Mouse (Mus musculus) heart, postnatal 25 days (tissue): ENCODE measurements around the gene Tomm22. TPM values are rescaled to one million over a fixed set of nuclear protein-coding genes. Genes with fewer than 3 reads are reported as not detected.

Experiments
- DNase-seq: peaks from one replicate; pipeline ENCODE4 v3.0.0; 2022; ENCODE audit warnings: low spot score
- intact Hi-C: fragments of 180-260 bp; cut with DNase I; formaldehyde crosslinking; loops from one replicate; pipeline ENCODE4 v1.15.1; 2025
- total RNA-seq, 2 experiments: library from RNA; stranded (reverse); gene quantifications; 2 replicates each; pipeline ENCODE4 v1.2.3; 2021

The Tomm22 gene
- total RNA-seq, 2 experiments from 2014 or later: 120 to 122 TPM

GRCm38 (mm10) chr15:79706603-79707214 is 36.0 kb downstream of the Tomm22 start:
- intact Hi-C loops: no loop called here
- no peak for DNase-seq

DNA sequence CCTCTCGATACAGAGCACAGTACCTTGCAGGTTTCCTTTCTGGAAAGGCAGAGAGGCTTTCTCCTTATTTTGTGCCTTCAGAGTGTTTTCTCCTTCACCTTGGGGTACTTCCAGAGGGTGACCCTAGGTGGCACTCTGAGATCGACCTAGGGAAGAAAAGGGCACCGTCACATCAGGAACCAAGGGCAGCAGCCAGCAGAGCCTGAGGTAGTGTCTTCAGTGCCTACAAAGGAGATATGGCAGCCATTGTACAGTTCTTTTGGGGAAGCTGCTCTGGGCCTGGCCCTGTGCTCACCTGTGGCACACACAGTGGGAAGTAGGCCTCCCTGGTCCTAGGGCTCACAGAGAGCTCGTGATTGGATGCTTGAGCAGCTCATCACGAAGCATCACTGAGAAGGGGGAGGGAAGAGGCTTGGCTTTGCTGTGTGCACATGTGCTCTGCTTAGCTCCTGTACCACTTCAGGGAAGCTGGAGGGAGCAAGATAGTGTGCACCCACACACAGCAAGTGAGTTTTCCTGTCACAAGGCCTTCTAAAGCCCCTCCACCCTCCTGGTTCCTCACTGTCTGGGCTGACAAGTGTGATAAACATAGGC is 37.7 kb downstream of the Tomm22 start:
- intact Hi-C loops: no loop called here
- no peak for DNase-seq

DNA sequence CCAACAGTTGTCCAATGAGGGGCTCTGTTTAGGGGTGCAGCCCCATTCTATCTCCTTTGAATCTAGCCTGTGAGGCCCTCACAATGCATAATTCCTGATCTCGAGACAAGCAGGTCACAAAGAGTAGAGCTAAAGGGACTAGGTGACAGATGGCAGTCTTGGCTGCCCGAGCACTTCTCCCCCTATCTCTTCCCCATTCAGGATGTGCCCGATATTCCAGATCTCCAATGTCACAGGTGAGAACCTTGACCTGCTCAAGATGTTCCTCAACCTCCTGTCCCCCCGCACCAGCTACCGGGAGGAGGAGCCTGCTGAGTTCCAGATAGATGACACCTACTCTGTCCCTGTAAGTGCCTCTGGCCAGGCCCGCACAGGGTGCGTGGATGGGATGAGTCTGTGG is 45.0 kb downstream of the Tomm22 start:
- intact Hi-C loops: no loop called here

DNA sequence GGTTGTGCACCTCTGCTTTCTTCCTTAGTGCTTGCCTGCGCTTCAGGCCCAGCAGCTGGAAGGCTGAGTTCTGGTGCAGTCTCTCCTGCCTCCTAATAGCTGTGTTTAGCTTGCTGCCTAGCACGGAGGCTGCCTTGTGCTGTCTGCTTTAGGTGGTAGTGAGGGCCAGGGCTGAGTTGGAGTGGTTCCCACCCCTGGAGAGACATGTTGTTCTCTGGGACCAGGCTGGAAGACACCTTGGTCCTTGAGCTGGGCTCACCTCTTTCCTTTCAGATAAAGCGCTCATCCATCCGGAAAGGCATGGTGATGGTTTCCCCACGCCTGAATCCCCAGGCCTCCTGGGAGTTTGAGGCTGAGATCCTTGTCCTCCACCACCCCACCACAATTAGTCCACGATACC is 46.0 kb downstream of the Tomm22 start:
- intact Hi-C loops: no loop called here

More for the DNA sequence above, 45.0 kb downstream of the Tomm22 start:
- no peak for DNase-seq

DNA sequence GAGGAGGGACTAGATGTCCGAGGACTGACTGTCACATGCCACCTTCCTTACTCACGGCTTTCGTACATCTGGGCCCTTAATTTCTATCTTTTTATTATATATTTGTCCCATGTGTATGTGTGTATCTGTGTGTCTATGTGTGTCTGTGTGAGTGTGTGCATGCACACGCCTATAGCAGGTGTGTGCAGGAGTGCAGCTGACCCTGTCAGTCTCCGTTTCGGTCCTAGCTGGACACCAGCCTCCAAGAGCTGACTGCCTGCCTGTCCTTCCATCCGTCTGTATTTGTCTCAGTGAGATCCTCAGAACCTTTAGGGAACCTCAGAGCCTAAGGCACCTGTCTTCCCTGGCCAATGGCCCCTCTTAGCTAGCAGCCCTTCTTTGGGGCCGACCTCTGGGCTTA is 49.6 kb downstream of the Tomm22 start:
- intact Hi-C loops: no loop called here
- no peak for DNase-seq

More for the DNA sequence above, 46.0 kb downstream of the Tomm22 start:
- no peak for DNase-seq

DNA sequence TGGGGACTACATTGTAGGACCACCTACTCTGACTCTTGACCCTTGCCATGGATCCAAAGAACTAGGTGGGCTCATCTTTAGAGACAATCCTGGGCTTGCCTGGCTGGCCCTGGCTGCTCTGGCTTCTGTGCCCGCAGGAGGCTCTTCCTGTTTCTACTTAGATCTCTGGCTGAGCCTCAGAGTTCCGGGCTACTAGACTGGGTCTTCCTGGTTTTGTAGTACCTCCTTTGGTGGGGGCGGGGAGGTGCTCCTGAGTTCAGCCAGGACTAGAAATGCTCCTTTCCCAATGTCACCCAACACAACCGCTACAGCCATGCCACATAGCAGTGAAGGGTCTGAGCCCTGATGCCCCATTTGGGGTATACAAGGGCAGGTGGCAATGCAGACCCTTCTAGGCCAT is 50.1 kb downstream of the Tomm22 start:
- intact Hi-C loops: no loop called here
- DNase-seq: no peak

Other genes with a start within 250 kb of the Tomm22 start
- gene Csnk1e, start 215.3 kb upstream of the Tomm22 start, total RNA-seq: 10 to 100 TPM; 48.4 to 54.0 TPM
- gene Kcnj4, start 165.6 kb upstream of the Tomm22 start, total RNA-seq: not detected
- gene Kdelr3, start 154.4 kb upstream of the Tomm22 start, total RNA-seq: 1 to 10 TPM; 7.6 to 8.2 TPM
- 100 to 1,000 TPM in 1 of 2 experiments, 10 to 100 TPM in 1; 96.7 to 105 TPM for gene Ddx17, start 124.1 kb upstream of the Tomm22 start, total RNA-seq
- gene Dmc1, start 65.8 kb upstream of the Tomm22 start, total RNA-seq: under 1 TPM in 1 of 2 experiments, not detected in 1; 0.10 TPM
- 1 to 10 TPM in 1 of 2 experiments, under 1 TPM in 1; 0.84 to 1.3 TPM for gene Fam227a, start 11.9 kb upstream of the Tomm22 start, total RNA-seq
- 10 to 100 TPM; 22.9 to 25.9 TPM for gene Cby1, start 11.7 kb upstream of the Tomm22 start, total RNA-seq
- 10 to 100 TPM; 23.6 to 26.4 TPM for gene Josd1, start 17.1 kb downstream of the Tomm22 start, total RNA-seq
- 10 to 100 TPM; 27.2 to 31.8 TPM for gene Gtpbp1, start 20.0 kb downstream of the Tomm22 start, total RNA-seq
- gene Sun2, start 71.7 kb downstream of the Tomm22 start, total RNA-seq: 10 to 100 TPM; 79.3 to 80.7 TPM
- 10 to 100 TPM; 20.5 to 22.9 TPM for gene Dnal4, start 107.0 kb downstream of the Tomm22 start, total RNA-seq
- 1 to 10 TPM; 1.5 to 1.8 TPM for gene Nptxr, start 133.9 kb downstream of the Tomm22 start, total RNA-seq
- under 1 TPM in 1 of 2 experiments, not detected in 1; 0.26 TPM for gene Npcd, start 163.4 kb downstream of the Tomm22 start, total RNA-seq
- 10 to 100 TPM; 27.9 to 33.5 TPM for gene Cbx6, start 163.8 kb downstream of the Tomm22 start, total RNA-seq
- gene Apobec3, start 220.8 kb downstream of the Tomm22 start, total RNA-seq: 1 to 10 TPM; 6.3 to 6.4 TPM